ENCODE assay signal across 10 mouse cellular contexts in genomic region chr4:137485258-137485960, GRCm38 (mm10). TPM values are rescaled to one million over a fixed set of nuclear protein-coding genes. Genes with fewer than 3 reads are reported as not detected.
DNase-seq lines count a peak whose midpoint lies in the region; ATAC-seq and TF ChIP-seq lines count a peak whose summit lies in the region.
"Had no signal": no experiment of that assay in that cellular context is flagged by ENCODE, and none has a peak within 500 bp of the region (broad histone marks: within the 10 kb centered on the region; RNA-seq: fewer than 3 reads in every experiment).

No protein-coding gene starts in this region.

- no peaks in the 10 kb centered on the region for H3K27me3 ChIP-seq in forebrain, embryonic 14.5 days (replicated peaks; ENCODE audit: control insufficient read depth, insufficient read depth, low read length)
- no peaks in the 10 kb centered on the region for H3K27me3 ChIP-seq in forebrain, embryonic 13.5 days
- no peaks in the 10 kb centered on the region for H3K27me3 ChIP-seq in lung, embryonic 15.5 days
- H3K27me3 ChIP-seq in myocyte (ENCODE audit: control insufficient read depth, insufficient read depth, insufficient read length): no peaks in the 10 kb centered on the region

- H3K36me3 ChIP-seq in forebrain, embryonic 14.5 days (ENCODE audit: control insufficient read depth, insufficient read depth, low read length): no peaks in the 10 kb centered on the region
- no peaks in the 10 kb centered on the region for H3K36me3 ChIP-seq in forebrain, embryonic 13.5 days (ENCODE audit: poor library complexity, severe bottlenecking)
- no peaks in the 10 kb centered on the region for H3K36me3 ChIP-seq in lung, embryonic 15.5 days
- H3K36me3 ChIP-seq in myocyte (ENCODE audit: control insufficient read depth, insufficient read depth): peaks cover under 1% of the 10 kb centered on the region

- no peak overlapping the region for H3K4me2 ChIP-seq in forebrain, embryonic 14.5 days (ENCODE audit: low read length)
- H3K4me2 ChIP-seq in forebrain, embryonic 13.5 days: no peak overlapping the region
- H3K4me2 ChIP-seq in lung, embryonic 15.5 days: peak overlapping the region; percentile 21; the same call in 1 of the 2 replicates
- H3K4me2 ChIP-seq in myocyte (ENCODE audit: low read depth): peak overlapping the region; percentile 79

- no peak for TF ChIP-seq POLR2A in myocyte (IDR thresholded peaks at IDR 0.05; ENCODE audit: insufficient read length, low read depth)

- H3K4me1 ChIP-seq in forebrain, embryonic 14.5 days (ENCODE audit: control insufficient read depth, insufficient read depth, low read length): peaks cover 30% of the 10 kb centered on the region
- peaks cover 65% of the 10 kb centered on the region for H3K4me1 ChIP-seq in forebrain, embryonic 13.5 days
- peaks cover 94% of the 10 kb centered on the region for H3K4me1 ChIP-seq in lung, embryonic 15.5 days

- no peak for DNase-seq in forebrain, embryonic 14.5 days (ENCODE audit: low spot score)
- no peak for DNase-seq in lung, postnatal 10 days
- DNase-seq in heart, postnatal 4 days: peak; percentile 45
- DNase-seq in layer of hippocampus, adult 18-20 months (ENCODE audit: low spot score in 2 of 2): no peak
- no peak for DNase-seq in right cerebral cortex, postnatal 36 days (ENCODE audit: low spot score in 2 of 2)

- peaks cover 78% of the 10 kb centered on the region for H3K79me2 ChIP-seq in myocyte (ENCODE audit: control insufficient read depth, insufficient read depth)

- no peak overlapping the region for H3ac ChIP-seq in myocyte (ENCODE audit: control insufficient read depth, insufficient read length)

- ATAC-seq in forebrain, embryonic 14.5 days: no peak
- ATAC-seq in forebrain, embryonic 13.5 days: no peak
- ATAC-seq in lung, embryonic 15.5 days (ENCODE audit: borderline replicate concordance, extremely low read depth, low FRiP score, low TSS enrichment): no peak

- H3K9ac ChIP-seq in forebrain, embryonic 14.5 days (ENCODE audit: low read length): no peak overlapping the region
- H3K9ac ChIP-seq in forebrain, embryonic 13.5 days: no peak overlapping the region
- no peak overlapping the region for H3K9ac ChIP-seq in lung, embryonic 15.5 days

- WGBS in forebrain, embryonic 14.5 days: 56% methylated on average over 14 of the region's 14 CpGs
- WGBS in forebrain, embryonic 13.5 days: 48% methylated on average over 14 of the region's 14 CpGs
- WGBS in lung, embryonic 15.5 days: 30% methylated on average over 14 of the region's 14 CpGs

- H3K27ac ChIP-seq in forebrain, embryonic 14.5 days (ENCODE audit: low read depth, low read length): 0 out of 2 replicates have a peak overlapping the region, but pooled peaks have one; percentile 39
- no peak overlapping the region for H3K27ac ChIP-seq in forebrain, embryonic 13.5 days
- H3K27ac ChIP-seq in lung, embryonic 15.5 days: peak overlapping the region; percentile 93

- no peak overlapping the region for H3K4me3 ChIP-seq in forebrain, embryonic 14.5 days (ENCODE audit: low read depth, low read length)
- no peak overlapping the region for H3K4me3 ChIP-seq in forebrain, embryonic 13.5 days
- no peak overlapping the region for H3K4me3 ChIP-seq in lung, embryonic 15.5 days
- H3K4me3 ChIP-seq in myocyte: no peak overlapping the region

- H3K9me3 ChIP-seq in forebrain, embryonic 14.5 days (replicated peaks; ENCODE audit: control insufficient read depth, low read length): no peaks in the 10 kb centered on the region
- H3K9me3 ChIP-seq in forebrain, embryonic 13.5 days (replicated peaks): no peaks in the 10 kb centered on the region
- no peaks in the 10 kb centered on the region for H3K9me3 ChIP-seq in lung, embryonic 15.5 days

TF ChIP-seq in myocyte, 11 proteins besides CTCF, POLR2A, EP300 and RAD21:
- TF ChIP-seq REST (IDR thresholded peaks at IDR 0.05; ENCODE audit: insufficient read depth, insufficient read length) (no peak), CEBPB (IDR thresholded peaks at IDR 0.05; ENCODE audit: insufficient read depth, poor library complexity, severe bottlenecking) (no peak), MYOG (IDR thresholded peaks at IDR 0.05; ENCODE audit: control insufficient read depth in 1 of 3, insufficient read depth in 1 of 3, insufficient read length in 2 of 3, low read depth in 2 of 3) (no peak), SRF (IDR thresholded peaks at IDR 0.05; ENCODE audit: control insufficient read depth, insufficient read length, low read depth) (no peak), MAX (IDR thresholded peaks at IDR 0.05; ENCODE audit: low read depth) (no peak)

RNA-seq across cellular contexts. Expression of gene Hspg2, which starts 16.8 kb away (rescaled TPM):
- 4.0 and 4.7 TPM in 2 replicates for polyA plus RNA-seq in forebrain, embryonic 14.5 days (2014; fragmentation: Nextera tagmentation; extraction: Ambion mirVana)
- polyA plus RNA-seq in forebrain, embryonic 13.5 days (2015; fragmentation: Nextera tagmentation; extraction: Ambion mirVana): 4.8 and 6.5 TPM in 2 replicates
- polyA plus RNA-seq in lung, embryonic 15.5 days (2015; fragmentation: Nextera tagmentation; extraction: Ambion mirVana): 32.0 and 32.1 TPM in 2 replicates
- 100 to 1,000 TPM; 467 to 506 TPM for total RNA-seq in heart, postnatal 4 days (2021)
- polyA plus RNA-seq in myocyte (2012; fragmentation: generic; extraction: Trizol): 209 TPM
- 1 to 10 TPM; 4.2 to 4.3 TPM for total RNA-seq in layer of hippocampus, adult 18-20 months (2021)
- total RNA-seq: monocyte, adult 5-6 weeks had no signal

RNA-seq across cellular contexts. Expression of gene 1700013G24Rik, which starts 32.3 kb away (rescaled TPM):
- polyA plus RNA-seq in forebrain, embryonic 14.5 days (2014; fragmentation: Nextera tagmentation; extraction: Ambion mirVana): not detected in 2 replicates
- polyA plus RNA-seq in forebrain, embryonic 13.5 days (2015; fragmentation: Nextera tagmentation; extraction: Ambion mirVana): not detected in 2 replicates
- not detected in 2 replicates for polyA plus RNA-seq in lung, embryonic 15.5 days (2015; fragmentation: Nextera tagmentation; extraction: Ambion mirVana)
- total RNA-seq in heart, postnatal 4 days (2021): not detected
- 0.55 TPM for polyA plus RNA-seq in myocyte (2012; fragmentation: generic; extraction: Trizol)
- total RNA-seq in layer of hippocampus, adult 18-20 months (2021): not detected
- total RNA-seq: layer of hippocampus, postnatal 14 days; monocyte, adult 5-6 weeks had no signal

RNA-seq across cellular contexts. Expression of gene Cela3b, which starts 55.1 kb away (rescaled TPM):
- not detected in 2 replicates for polyA plus RNA-seq in forebrain, embryonic 14.5 days (2014; fragmentation: Nextera tagmentation; extraction: Ambion mirVana)
- polyA plus RNA-seq in forebrain, embryonic 13.5 days (2015; fragmentation: Nextera tagmentation; extraction: Ambion mirVana): not detected in 2 replicates
- polyA plus RNA-seq in lung, embryonic 15.5 days (2015; fragmentation: Nextera tagmentation; extraction: Ambion mirVana): 0.16 and 0.94 TPM in 2 replicates
- not detected for total RNA-seq in heart, postnatal 4 days (2021)
- 0.38 TPM for polyA plus RNA-seq in myocyte (2012; fragmentation: generic; extraction: Trizol)
- total RNA-seq in layer of hippocampus, adult 18-20 months (2021): not detected
- total RNA-seq: layer of hippocampus, postnatal 14 days; monocyte, adult 5-6 weeks had no signal

Comparison
In these comparisons a context has a peak if more than half of its experiments do, and no peak if none do; other contexts are left out.
1. H3K4me2 ChIP-seq: peak in lung, embryonic 15.5 days (single experiment) and myocyte (single experiment); none in forebrain, embryonic 14.5 days (single experiment) and forebrain, embryonic 13.5 days (single experiment).